ENCODE assay signal across 8 mouse cellular contexts in the genomic region with DNA sequence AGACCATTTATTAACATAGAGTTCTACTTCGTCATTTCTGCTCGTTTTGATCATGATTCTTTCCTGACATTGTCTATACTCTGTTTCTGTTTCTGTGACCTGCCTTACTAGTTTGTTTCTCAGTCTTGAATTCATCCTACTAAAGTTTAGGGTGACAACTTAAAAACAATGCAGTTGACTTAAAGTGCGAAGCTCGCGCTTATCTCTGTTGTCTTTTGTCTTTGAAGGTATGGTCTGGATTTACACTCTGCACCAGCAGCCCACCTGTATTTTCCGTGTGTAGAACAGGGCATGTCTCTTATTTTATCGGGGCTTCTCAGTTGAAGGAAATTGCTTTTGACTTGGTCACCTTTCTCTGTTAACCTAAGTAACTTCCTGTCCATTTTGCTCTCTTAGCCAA. TPM values are rescaled to one million over a fixed set of nuclear protein-coding genes. Genes with fewer than 3 reads are reported as not detected.
A peak's percentile ranks its signal among the peaks of the same experiment; 100 is the strongest.
DNase-seq lines count a peak whose midpoint lies in the region; ATAC-seq and TF ChIP-seq lines count a peak whose summit lies in the region.

No protein-coding gene starts in this region.

- 0% methylated on average over 7 of the region's 7 CpGs for WGBS in lung, embryonic 15.5 days
- under 1% methylated on average over 7 of the region's 7 CpGs for WGBS in intestine, embryonic 16.5 days
- WGBS in neural tube, embryonic 13.5 days: 4% methylated on average over 7 of the region's 7 CpGs

- H3K9ac ChIP-seq in lung, embryonic 15.5 days: peak overlapping the region; percentile 94
- peak overlapping the region; percentile 98 for H3K9ac ChIP-seq in intestine, embryonic 16.5 days (ENCODE audit: low read depth, low read length)
- H3K9ac ChIP-seq in neural tube, embryonic 13.5 days: peak overlapping the region; percentile 99

- ATAC-seq in lung, embryonic 15.5 days (ENCODE audit: borderline replicate concordance, extremely low read depth, low FRiP score, low TSS enrichment): no peak
- ATAC-seq in intestine, embryonic 16.5 days: no peak
- no peak for ATAC-seq in neural tube, embryonic 13.5 days (ENCODE audit: low read depth)

- peak overlapping the region; percentile 100 for H3K27ac ChIP-seq in lung, embryonic 15.5 days
- H3K27ac ChIP-seq in embryonic fibroblast, embryonic 13.5 days (ENCODE audit: insufficient read depth, low read length): peak overlapping the region; percentile 98
- H3K27ac ChIP-seq in intestine, embryonic 16.5 days (ENCODE audit: low read length): peak overlapping the region; percentile 100
- peak overlapping the region; percentile 100 for H3K27ac ChIP-seq in neural tube, embryonic 13.5 days (replicated peaks)

- TF ChIP-seq POLR2A in embryonic fibroblast, embryonic 13.5 days (IDR thresholded peaks at IDR 0.05; ENCODE audit: low read depth, low read length): no peak; the same call in 1 of the 2 replicates

- peaks cover 32% of the 10 kb centered on the region for H3K4me1 ChIP-seq in lung, embryonic 15.5 days
- peaks cover 10% of the 10 kb centered on the region for H3K4me1 ChIP-seq in embryonic fibroblast, embryonic 13.5 days (ENCODE audit: control insufficient read depth, insufficient read depth, low read length)
- H3K4me1 ChIP-seq in intestine, embryonic 16.5 days (ENCODE audit: control insufficient read depth, insufficient read depth, low read length): peaks cover 24% of the 10 kb centered on the region
- H3K4me1 ChIP-seq in neural tube, embryonic 13.5 days (replicated peaks): peaks cover 41% of the 10 kb centered on the region

- no peaks in the 10 kb centered on the region for H3K9me3 ChIP-seq in lung, embryonic 15.5 days
- no peaks in the 10 kb centered on the region for H3K9me3 ChIP-seq in intestine, embryonic 16.5 days (ENCODE audit: control insufficient read depth, low read length)
- no peaks in the 10 kb centered on the region for H3K9me3 ChIP-seq in neural tube, embryonic 13.5 days

- peak overlapping the region; percentile 82 for H3K4me2 ChIP-seq in lung, embryonic 15.5 days
- peak overlapping the region; percentile 72 for H3K4me2 ChIP-seq in intestine, embryonic 16.5 days (ENCODE audit: low read depth, low read length)
- peak overlapping the region; percentile 100 for H3K4me2 ChIP-seq in neural tube, embryonic 13.5 days

- TF ChIP-seq CTCF in embryonic fibroblast, embryonic 13.5 days (IDR thresholded peaks at IDR 0.05; ENCODE audit: borderline replicate concordance, insufficient read depth, low read length): no peak

- DNase-seq in lung, postnatal 10 days: no peak
- no peak for DNase-seq in B cell, adult 2 months
- no peak for DNase-seq in adrenal gland, postnatal 14 days
- DNase-seq in cerebellum, adult 11 months: no peak

- peaks cover 9% of the 10 kb centered on the region; the same call in 1 of the 2 replicates for H3K36me3 ChIP-seq in lung, embryonic 15.5 days
- H3K36me3 ChIP-seq in intestine, embryonic 16.5 days (ENCODE audit: control insufficient read depth, insufficient read depth, low read length): peaks cover 10% of the 10 kb centered on the region; the same call in 1 of the 2 replicates
- H3K36me3 ChIP-seq in neural tube, embryonic 13.5 days: peaks cover 9% of the 10 kb centered on the region

- H3K27me3 ChIP-seq in lung, embryonic 15.5 days: no peaks in the 10 kb centered on the region
- no peaks in the 10 kb centered on the region for H3K27me3 ChIP-seq in intestine, embryonic 16.5 days (replicated peaks; ENCODE audit: control insufficient read depth, insufficient read depth, low read length)
- no peaks in the 10 kb centered on the region for H3K27me3 ChIP-seq in neural tube, embryonic 13.5 days

- H3K4me3 ChIP-seq in lung, embryonic 15.5 days: peak overlapping the region; percentile 75
- peak overlapping the region; percentile 70 for H3K4me3 ChIP-seq in embryonic fibroblast, embryonic 13.5 days (ENCODE audit: insufficient read depth, low read length)
- peak overlapping the region; percentile 89 for H3K4me3 ChIP-seq in intestine, embryonic 16.5 days (ENCODE audit: low read length)
- peak overlapping the region; percentile 82 for H3K4me3 ChIP-seq in neural tube, embryonic 13.5 days

RNA-seq across cellular contexts. Expression of a gene that starts 0.7 kb away (rescaled TPM):
- 102 and 106 TPM in 2 replicates for polyA plus RNA-seq in lung, embryonic 15.5 days (2015; fragmentation: Nextera tagmentation; extraction: Ambion mirVana)
- 205 and 233 TPM in 2 replicates for polyA plus RNA-seq in embryonic fibroblast, embryonic 13.5 days (2011; ENCODE audit: insufficient read length, low read depth, missing spikeins)
- 72.3 and 73.0 TPM in 2 replicates for polyA plus RNA-seq in intestine, embryonic 16.5 days (2015; fragmentation: Nextera tagmentation; extraction: Ambion mirVana)
- 137 and 167 TPM in 2 replicates for polyA plus RNA-seq in neural tube, embryonic 13.5 days (2015; fragmentation: Nextera tagmentation; extraction: Ambion mirVana)
- total RNA-seq in adrenal gland, postnatal 14 days (2021): 198 and 203 TPM in 2 replicates

RNA-seq across cellular contexts. Expression of a gene that starts 3.8 kb away (rescaled TPM):
- 12.1 and 13.8 TPM in 2 replicates for polyA plus RNA-seq in lung, embryonic 15.5 days (2015; fragmentation: Nextera tagmentation; extraction: Ambion mirVana)
- 8.2 and 10.0 TPM in 2 replicates for polyA plus RNA-seq in embryonic fibroblast, embryonic 13.5 days (2011; ENCODE audit: insufficient read length, low read depth, missing spikeins)
- polyA plus RNA-seq in intestine, embryonic 16.5 days (2015; fragmentation: Nextera tagmentation; extraction: Ambion mirVana): 13.4 and 15.3 TPM in 2 replicates
- 16.0 and 17.7 TPM in 2 replicates for polyA plus RNA-seq in neural tube, embryonic 13.5 days (2015; fragmentation: Nextera tagmentation; extraction: Ambion mirVana)
- total RNA-seq in adrenal gland, postnatal 14 days (2021): 8.0 and 18.8 TPM in 2 replicates

RNA-seq across cellular contexts. Expression of a gene that starts 20.0 kb away (rescaled TPM):
- polyA plus RNA-seq in lung, embryonic 15.5 days (2015; fragmentation: Nextera tagmentation; extraction: Ambion mirVana): 1.8 and 1.9 TPM in 2 replicates
- not detected in 2 replicates for polyA plus RNA-seq in embryonic fibroblast, embryonic 13.5 days (2011; ENCODE audit: insufficient read length, low read depth, missing spikeins)
- 0.87 and 0.99 TPM in 2 replicates for polyA plus RNA-seq in intestine, embryonic 16.5 days (2015; fragmentation: Nextera tagmentation; extraction: Ambion mirVana)
- not detected in 2 replicates for polyA plus RNA-seq in neural tube, embryonic 13.5 days (2015; fragmentation: Nextera tagmentation; extraction: Ambion mirVana)
- 2.7 and 17.0 TPM in 2 replicates for total RNA-seq in adrenal gland, postnatal 14 days (2021)

RNA-seq across cellular contexts. Expression of a gene that starts 29.8 kb away (rescaled TPM):
- 2.0 and 3.2 TPM in 2 replicates for polyA plus RNA-seq in lung, embryonic 15.5 days (2015; fragmentation: Nextera tagmentation; extraction: Ambion mirVana)
- 2.2 and 2.4 TPM in 2 replicates for polyA plus RNA-seq in embryonic fibroblast, embryonic 13.5 days (2011; ENCODE audit: insufficient read length, low read depth, missing spikeins)
- polyA plus RNA-seq in intestine, embryonic 16.5 days (2015; fragmentation: Nextera tagmentation; extraction: Ambion mirVana): 3.0 and 3.6 TPM in 2 replicates
- polyA plus RNA-seq in neural tube, embryonic 13.5 days (2015; fragmentation: Nextera tagmentation; extraction: Ambion mirVana): not detected in 2 replicates
- 3.6 and 8.3 TPM in 2 replicates for total RNA-seq in adrenal gland, postnatal 14 days (2021)

RNA-seq across cellular contexts. Expression of a gene that starts 31.0 kb away (rescaled TPM):
- polyA plus RNA-seq in lung, embryonic 15.5 days (2015; fragmentation: Nextera tagmentation; extraction: Ambion mirVana): 0.44 and 1.0 TPM in 2 replicates
- not detected in 2 replicates for polyA plus RNA-seq in embryonic fibroblast, embryonic 13.5 days (2011; ENCODE audit: insufficient read length, low read depth, missing spikeins)
- 0.62 and 0.95 TPM in 2 replicates for polyA plus RNA-seq in intestine, embryonic 16.5 days (2015; fragmentation: Nextera tagmentation; extraction: Ambion mirVana)
- polyA plus RNA-seq in neural tube, embryonic 13.5 days (2015; fragmentation: Nextera tagmentation; extraction: Ambion mirVana): 0.24 and 0.41 TPM in 2 replicates
- 0.33 and 4.1 TPM in 2 replicates for total RNA-seq in adrenal gland, postnatal 14 days (2021)
